Mouse (Mus musculus) T-helper 1 cell (primary cell): ENCODE measurements around the gene 1700013G24Rik.

ENCODE experiments used
- in situ Hi-C: fragments of 300-600 bp; cut with MboI, MseI; formaldehyde crosslinking; loops from one replicate; pipeline ENCODE4 v1.15.1; 2025; ENCODE audit warnings: high pct_unique_total_duplicates

1700013G24Rik gene

GRCm38 (mm10) chr4:137476065-137476760 lies 23.1 kb downstream of the 1700013G24Rik start:
- in situ Hi-C loops, result no loop called here

GRCm38 (mm10) chr4:137476761-137477237 lies 23.7 kb downstream of the 1700013G24Rik start:
- in situ Hi-C loops, result no loop called here

- in situ Hi-C loops, result no loop called here
Observed at GRCm38 (mm10) chr4:137477611-137478010, 24.5 kb downstream of the 1700013G24Rik start.

DNA sequence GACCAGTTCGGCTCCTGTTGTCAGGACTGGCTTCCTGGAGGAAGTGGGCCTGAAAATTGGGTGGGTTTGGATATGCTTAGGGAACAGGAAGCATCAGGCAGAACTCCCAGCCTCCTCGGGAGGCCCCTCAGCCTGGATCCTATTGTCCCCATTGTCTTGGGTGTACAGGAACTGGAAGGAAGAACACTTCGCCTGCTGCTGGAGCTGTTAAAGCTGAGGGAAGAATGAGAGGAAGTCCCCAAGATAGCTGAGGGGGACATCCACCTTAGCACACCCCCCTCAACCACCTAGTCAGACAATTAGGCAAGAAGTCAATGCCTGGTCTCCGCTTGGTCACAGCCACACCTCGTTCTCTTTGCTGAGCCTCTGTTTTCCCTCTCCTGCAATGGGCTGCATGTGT lies 25.2 kb downstream of the 1700013G24Rik start:
- in situ Hi-C loops, result no loop called here

- in situ Hi-C loops, result no loop called here
Observed at GRCm38 (mm10) chr4:137479757-137480156, 26.7 kb downstream of the 1700013G24Rik start.

DNA sequence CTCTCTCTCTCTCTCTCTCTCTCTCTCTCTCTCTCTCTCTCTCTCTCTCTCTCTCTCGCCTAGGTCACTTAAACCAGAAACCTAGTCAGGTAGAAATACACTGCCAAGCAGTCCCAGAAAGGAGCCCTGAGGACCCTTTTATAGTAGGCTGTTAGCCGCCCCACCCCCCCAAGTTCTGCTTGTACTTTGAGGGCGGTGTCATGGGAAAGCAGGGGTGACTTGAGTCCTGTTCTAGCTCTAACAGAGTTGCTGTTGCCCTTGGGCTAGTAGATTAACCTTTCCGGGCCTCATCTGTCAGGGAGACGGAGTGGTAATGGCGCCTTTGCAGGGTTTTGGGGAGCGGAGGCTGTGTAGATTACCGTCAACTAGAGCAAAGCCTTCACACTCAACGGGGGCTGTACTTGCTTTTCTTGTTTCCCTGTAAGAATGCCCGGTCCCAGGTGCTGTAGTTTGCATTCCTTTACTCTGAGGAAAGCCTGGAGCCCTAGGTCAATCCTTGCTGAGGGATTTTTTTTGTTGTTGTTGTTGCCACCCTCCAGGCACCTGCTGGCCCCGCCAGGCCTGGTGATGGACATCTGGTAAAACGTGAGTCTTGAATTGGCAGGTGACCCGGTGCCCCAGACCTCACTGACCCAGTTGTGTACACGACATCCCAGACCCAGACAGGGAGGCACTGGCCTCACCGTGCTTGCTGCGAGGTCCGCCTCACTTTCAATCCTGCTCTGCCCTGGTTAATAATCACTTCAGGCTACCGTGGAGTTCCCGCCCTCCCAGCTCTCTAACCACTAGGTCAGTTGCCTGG lies 27.3 kb downstream of the 1700013G24Rik start:
- in situ Hi-C loops, result no loop called here

DNA sequence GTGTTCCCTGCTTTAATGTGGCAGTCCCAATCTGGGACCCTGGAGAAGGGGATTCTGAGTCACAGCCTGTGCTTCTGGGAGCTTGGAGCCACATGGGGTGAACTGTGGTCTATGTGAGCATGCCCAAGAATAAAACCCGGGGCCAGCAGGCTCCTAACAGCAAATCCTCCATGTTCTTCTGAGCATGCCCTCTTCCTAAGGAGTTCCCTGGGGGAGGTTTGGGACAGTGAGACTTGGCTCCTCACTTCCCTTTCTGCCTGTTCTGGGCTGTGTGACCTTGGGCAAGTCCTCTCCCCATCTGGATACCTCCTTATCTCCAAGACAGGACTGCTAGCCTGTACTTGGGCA lies 27.9 kb downstream of the 1700013G24Rik start:
- in situ Hi-C loops, result no loop called here

DNA sequence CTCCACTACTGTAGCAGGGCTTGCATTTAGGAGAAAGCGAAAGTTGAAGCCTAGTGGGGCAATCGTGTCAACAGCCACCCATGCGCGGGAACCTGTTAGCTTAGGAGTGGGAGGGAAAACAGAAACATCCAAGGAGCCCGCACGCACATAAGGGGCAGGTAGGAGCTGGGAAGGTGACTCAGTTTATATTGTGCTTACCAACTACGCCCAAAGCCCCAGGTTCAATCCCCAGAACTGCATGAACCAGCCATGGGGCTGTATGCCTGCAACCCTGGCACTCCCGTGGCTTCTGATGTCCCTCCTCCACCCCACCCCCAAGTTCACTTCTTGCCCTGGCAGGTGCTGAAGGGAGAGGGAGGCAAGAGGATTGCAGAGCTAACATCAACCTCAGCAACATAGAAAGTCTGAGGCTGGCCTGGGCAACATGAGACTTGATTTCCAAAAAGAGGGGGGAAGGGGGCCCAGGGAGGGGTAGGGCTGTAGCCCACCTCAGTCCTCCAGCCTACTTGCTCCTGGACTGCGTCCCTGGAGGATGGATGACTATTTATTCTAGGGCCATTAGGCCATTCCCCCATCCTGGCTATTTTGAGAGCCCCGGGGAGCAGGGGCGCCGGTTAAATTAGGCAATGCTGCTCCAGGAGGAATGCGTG lies 28.4 kb downstream of the 1700013G24Rik start:
- in situ Hi-C loops, result no loop called here

GRCm38 (mm10) chr4:137483871-137484270 lies 30.8 kb downstream of the 1700013G24Rik start:
- in situ Hi-C loops, result no loop called here

DNA sequence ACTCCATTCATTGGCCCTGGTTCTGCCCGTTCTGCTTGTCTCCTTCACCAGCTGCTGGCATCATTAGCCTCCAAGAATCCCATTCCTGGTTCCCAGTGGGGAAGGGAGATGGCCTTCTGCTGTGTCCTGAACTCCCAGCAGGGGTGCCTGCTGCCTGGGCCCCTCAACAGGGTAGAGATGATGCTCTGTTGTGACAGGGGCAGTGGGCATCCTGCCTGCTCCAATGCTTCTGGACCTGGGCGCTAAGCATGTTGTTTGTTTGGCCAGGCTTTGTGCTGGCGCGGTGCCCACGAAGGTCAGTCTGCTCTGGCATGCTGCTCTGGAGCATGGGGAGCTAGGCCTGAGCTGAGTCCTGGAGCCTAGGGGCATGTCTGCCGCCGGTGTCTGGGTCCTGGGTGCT lies 31.5 kb downstream of the 1700013G24Rik start:
- in situ Hi-C loops, result no loop called here

GRCm38 (mm10) chr4:137485258-137485960 lies 32.3 kb downstream of the 1700013G24Rik start:
- in situ Hi-C loops, result no loop called here

DNA sequence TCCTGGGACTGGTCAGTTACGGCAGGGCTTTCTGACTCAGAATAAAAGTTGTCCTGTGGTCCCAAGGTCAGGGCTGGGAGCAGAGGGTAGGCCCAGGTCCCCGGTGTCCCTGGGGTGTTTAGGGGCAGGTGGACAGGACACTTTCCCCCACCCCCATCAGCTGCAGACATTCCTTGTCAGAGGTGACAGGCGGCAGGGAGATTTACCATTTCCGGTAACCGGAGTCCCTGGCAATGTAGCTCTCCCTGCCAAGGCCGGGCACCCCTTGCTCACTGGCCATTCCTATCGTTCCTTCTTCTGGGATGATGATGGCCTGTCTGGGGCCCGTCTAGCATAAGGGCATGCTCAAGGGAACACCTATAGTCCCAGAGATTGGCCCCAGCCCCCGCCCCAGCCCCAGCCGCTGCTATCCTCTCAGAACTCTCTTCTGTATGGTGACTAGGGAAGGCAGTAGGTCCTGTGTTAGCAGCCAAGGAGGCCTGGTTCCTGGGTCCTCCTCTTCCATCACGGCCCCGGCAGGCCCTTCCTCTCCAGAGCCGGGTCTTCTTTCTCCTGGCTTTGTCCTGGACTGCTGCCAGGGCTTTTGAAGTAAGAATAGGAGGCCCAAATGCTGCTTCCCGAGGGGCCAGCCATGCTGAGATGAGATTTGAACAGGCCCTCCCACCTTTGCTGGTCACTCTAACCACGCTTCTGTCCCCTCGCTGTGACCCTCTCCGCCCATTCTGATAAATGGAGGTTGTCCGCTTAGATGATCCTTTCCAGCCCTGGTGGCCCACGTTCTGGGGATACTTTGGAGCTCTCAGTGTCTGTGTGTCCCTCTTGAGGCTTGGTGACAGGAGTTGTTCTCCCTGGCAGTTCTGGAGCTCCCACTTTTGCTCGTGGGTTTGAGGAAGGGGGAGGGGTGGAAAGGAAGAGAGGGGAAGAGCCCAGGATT lies 33.3 kb downstream of the 1700013G24Rik start:
- in situ Hi-C loops, result no loop called here

DNA sequence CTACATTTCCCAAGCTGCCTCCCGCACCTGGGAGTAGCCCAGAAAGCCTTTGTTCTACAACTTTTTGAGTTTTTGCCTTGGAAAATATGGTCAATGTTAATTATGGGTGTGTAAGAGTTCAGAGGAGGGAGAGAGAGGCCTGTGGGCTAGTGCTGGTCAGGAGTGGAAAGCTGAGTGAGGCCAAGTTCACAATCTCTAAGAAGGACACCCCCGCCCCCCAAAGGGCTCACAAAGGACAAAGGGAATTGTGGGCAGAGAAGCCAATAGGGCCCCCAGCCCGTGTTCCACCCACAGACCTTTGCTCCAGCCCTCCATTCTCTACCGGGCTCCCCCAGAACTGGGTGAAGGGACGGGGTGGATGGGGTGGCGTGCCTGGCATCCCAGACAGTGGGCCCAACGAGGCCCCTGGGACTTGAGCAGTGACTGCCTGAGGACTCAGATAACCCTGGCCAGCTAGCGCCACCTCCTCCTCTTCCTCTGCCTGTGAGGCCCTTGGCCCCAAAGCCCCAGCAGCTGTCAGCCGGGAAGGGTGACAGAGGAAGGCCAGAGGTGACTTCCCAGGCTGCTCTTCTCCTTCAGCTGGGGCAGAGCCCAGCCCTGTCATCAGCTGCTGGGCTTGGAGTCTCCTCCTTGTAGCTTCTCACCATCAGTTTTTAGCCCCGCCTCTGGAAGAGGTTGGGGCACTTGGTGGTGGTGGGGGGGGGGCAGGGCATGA lies 34.4 kb downstream of the 1700013G24Rik start:
- in situ Hi-C loops, result no loop called here

DNA sequence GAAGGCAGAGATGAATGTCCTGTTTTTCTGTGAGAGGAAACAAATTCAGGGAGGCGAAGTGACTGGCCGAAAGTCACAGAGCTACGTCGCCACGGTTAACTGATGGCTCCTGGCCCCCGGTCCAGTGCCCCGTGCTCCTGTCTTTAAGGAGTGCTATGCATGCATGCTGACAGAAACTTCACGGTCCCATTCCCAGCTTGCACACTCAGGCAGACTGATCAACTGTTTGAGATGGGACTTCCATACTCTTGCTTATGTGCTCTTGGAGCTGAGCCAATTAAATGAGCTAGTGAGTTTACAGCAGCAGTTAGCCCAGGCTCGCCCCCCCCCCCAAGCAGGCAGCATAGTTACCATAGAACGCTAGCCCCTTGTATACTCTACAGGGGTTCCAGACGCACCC lies 35.0 kb downstream of the 1700013G24Rik start:
- in situ Hi-C loops, result no loop called here

DNA sequence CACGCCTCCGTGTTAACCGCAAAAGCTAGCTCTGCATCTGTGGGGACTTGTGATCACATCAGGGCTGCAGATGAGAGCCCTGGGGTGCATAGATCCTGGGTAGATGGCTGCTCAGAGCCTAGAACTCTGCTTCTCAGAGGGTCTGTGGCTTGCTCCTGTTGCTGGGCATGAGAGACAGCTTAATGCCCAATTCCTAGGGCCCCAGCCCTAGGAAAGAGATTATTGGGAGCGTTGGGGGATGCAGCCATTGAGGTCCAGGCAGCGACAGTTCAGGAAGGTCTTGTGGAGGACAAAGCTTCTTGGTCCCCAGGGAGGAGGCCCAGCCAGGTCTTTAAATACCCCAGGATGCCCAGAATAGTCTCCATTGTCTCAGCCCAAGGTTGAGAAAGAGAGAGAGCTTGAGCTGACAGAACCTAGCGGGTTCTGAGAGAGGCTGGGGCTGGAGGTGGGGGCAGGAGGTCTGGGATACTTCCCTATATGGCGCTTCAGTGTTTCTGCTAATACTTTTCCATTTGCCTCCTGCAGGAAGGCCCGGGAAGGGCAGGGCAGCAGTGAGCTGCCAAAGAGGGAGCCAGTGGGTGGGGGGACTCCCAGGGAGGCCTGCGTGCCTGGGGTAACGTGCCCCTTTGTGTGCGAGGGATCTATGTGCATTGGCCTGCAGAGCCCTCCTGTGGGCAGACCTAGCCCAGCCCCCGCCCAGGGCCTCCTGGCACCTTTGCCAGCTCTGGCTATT lies 35.7 kb downstream of the 1700013G24Rik start:
- in situ Hi-C loops, result no loop called here

GRCm38 (mm10) chr4:137489996-137490395 lies 36.9 kb downstream of the 1700013G24Rik start:
- in situ Hi-C loops, result no loop called here

DNA sequence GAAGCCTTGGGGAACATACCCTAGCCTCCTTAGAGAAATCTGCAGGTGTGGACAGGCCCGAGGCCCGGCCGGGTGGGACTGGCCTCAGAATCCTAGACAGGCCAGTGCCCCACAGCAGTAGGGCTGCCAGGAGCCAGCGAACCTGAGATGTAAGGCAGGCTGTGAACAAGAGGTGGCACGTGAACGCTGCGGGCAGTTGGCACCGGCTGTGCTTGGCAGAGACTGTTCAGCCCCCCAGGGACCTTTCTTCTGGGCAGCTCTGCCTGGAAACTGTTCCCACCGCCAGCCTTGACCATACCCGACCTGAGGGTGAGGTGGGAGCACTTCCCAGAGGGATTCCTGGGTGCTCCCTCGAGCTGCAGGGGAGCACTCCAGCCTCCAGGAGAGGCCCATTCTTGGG lies 39.5 kb downstream of the 1700013G24Rik start:
- in situ Hi-C loops, result no loop called here

GRCm38 (mm10) chr4:137493187-137493586 lies 40.1 kb downstream of the 1700013G24Rik start:
- in situ Hi-C loops, result no loop called here

DNA sequence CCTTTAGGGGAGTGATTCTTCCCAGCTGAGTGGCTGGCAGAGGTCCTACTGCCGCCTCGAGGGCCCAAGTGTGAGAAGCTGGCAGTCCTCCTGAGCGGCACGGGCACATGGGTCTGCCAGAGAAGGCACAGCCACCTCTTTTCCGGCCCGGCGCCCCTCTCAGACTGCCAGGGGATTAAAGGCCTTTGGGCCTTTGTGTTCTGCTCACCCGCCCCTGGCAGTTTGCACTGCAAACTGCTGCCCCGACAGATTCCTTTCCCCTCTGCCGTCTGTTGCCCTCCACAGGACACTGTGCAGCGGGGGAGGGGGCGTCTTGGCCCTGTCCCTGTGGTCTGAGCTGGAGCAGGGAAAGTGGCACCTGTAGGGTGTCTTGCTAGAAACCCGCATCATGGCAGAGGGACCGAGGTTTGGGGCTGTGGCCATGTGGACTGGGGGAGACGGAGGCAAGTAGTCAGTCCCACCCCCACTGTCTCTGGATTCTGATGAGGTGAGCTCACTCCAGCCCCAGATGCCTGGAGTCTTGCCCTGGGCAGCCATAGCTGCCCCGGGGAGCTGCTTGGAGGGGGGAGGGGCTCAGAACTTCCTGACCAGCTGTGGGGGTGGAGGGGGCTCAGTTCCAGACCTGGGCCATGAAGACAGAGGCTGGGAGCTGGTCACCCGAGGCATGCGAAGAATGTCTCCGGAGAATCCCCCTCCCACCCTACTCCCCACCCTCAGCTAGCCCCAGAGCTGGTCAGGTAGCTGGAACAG lies 41.8 kb downstream of the 1700013G24Rik start:
- in situ Hi-C loops, result no loop called here
